Mouse (Mus musculus) lung, postnatal 36 days (tissue): ENCODE measurements around the gene Uhrf1.
A peak's percentile ranks its signal among the peaks of the same experiment; 100 is the strongest.

ENCODE experiments used
- DNase-seq: peaks from one replicate; pipeline ENCODE4 v3.0.0; 2022; ENCODE audit warnings: mixed read lengths

Gene Uhrf1

DNA sequence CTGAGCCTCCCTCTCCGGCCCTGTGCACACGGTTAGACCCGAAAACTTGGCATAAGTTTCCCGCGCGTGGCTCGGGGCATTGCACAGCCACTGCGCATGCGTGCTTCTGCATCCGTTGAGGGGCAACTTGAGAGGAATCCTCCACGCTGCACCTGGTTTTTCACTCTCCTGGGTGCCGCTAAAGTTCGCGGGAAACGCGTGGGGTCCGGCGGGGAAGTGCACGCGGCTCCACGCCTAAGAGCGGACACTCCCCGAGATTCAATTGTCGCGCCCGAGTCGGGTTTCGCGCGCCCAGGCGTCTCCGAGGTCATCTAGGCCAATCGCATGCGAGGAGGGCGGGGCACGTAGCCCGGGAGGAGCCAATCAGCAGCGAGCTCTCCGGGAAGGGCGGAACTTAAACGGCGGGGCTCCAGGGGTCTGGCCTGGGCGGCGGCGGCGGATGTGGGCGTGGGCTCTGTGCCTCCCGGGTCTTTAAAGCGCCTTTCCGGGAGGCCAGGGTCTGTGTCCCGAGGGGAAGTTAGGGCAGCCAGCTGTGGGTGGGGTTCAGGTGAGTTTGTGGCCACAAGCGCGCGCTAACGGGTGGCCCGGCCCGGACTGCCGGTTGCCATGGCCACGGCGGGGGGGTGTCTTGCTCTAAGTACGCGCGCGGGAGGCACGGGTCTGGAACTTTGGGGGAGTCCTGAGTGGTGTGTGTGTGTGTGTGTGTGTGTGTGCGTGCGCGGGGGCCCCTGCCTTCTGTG, 896 bp downstream of the Uhrf1 start:
- DNase-seq, result peak; percentile 97

DNA sequence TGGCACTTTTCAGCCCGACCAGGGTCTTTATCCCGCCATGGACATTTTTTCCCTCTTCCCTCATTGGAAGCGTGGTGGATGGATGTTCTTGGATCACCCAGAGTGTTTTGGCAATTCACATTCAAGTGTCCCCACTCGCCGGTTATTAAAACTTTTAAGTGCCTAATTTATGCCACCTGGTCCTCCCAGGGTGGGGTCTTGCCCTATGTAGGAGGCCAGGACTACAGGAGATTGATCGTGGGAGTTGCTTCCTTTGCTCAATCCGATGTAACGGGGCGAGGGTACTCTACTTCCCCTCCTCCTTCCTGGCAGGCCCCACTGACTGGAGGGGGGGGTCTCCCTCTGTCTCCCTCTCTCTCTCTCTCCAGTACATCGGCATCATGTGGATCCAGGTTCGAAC, 1.6 kb downstream of the Uhrf1 start:
- no peak for DNase-seq

DNA sequence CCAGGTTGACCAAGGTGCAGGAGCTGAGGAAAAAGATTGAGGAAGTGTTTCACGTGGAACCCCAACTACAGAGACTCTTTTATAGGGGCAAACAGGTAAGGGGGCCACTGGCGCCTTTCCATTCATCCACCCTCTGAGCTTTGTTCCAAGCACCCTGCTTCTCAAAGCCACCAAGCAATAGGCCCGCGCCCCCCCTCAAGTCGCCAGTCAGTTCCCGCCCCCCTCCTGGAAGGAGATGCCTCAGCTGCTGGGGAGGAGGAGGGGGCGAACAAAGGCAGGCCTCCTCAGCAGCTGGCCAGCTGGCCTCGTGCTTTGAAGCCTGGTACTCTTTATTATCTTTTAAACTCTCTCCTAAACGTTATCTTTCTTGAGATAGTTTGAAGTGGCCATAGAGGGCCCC, 2.0 kb downstream of the Uhrf1 start:
- no peak for DNase-seq

DNA sequence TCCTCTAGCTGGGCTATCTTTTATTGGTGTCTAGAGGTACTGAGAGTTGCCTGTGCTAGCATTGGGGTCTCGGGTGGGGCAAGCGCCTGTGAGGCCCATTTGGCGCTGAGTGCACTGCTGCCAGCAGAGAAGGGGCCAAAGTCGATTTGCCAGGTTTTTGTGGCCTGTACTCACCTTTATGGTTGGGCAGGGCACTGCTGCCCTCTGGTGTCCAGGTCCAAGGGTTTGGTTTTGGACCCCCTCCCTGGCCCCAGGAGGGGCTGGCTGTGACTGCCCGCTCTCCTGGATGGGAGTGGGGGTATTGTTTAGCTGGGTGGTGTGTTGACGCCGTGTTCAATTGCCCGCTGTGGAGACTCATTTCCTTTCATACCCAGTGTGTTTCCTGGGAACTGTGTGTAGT, 2.7 kb downstream of the Uhrf1 start:
- DNase-seq, result peak; percentile 28

DNA sequence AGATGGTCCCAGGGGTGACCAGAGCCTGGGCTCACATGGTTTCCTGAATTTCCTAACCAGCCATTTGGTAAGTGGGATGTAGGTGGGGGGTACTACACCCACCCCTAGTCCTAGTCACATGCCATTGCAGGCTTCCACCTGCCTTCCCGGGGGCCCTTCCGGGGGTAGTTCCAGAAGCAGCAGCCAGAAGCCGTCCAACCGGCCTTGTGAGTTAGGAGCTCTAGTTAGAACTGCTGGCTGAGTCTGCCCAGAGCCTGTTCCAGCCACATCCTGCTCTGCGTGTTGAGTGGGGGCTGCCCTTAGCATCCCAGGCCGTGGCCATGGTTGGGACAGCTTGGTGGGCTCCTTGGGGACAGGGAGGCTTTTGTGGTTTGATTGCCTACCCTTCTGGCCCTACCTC, 5.0 kb downstream of the Uhrf1 start:
- DNase-seq, result peak; percentile 54

DNA sequence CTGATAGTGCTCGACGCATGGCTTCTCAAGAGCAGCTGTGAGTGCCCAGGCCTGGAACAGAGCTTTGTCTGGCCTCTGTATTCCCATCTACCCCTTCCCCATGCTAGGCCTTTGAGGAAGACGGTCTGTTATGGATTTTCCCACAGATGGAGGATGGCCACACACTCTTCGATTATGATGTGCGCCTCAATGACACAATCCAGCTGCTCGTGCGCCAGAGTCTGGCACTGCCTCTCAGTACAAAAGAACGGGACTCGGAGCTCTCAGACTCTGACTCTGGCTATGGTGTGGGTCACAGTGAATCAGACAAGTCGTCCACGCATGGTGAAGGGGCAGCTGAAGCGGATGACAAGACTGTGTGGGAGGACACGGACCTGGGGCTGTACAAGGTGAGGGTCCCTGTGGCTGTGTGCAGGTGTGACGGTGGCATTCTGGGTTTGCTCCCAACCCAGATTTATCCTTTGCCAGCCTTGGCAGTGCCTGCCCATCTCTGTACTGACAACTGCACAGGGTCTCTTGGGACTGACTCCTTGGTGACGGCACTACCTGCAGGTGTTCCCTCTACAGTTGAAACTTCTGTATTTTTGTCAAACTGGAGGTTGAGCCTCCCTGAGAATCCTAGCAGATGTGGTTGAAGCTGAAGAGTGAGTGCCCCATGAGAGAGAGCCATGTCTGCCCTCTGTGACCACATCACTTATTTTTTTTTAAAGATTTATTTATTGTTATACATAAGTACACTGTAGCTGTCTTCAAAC, 6.2 kb downstream of the Uhrf1 start:
- DNase-seq, result peak; percentile 38

DNA sequence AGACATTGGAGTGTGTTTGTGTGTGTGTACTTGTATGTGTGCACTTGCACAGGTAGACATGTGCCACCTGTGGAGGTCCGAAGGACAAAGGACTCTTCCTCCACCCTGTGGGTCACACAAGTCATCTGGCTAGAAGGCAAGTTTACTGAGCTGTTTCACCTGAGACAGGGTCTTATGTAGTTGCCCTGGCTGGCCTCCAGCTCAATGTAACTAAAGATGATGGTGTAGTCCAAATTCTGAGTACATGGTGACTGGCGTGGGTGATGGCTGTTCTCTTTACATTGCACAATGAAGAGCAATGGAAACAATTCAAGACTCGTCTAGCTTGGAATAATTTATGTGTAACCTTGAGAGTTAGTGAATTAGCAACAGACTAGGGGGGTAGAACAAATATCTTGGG, 21.3 kb downstream of the Uhrf1 start:
- no peak for DNase-seq

DNA sequence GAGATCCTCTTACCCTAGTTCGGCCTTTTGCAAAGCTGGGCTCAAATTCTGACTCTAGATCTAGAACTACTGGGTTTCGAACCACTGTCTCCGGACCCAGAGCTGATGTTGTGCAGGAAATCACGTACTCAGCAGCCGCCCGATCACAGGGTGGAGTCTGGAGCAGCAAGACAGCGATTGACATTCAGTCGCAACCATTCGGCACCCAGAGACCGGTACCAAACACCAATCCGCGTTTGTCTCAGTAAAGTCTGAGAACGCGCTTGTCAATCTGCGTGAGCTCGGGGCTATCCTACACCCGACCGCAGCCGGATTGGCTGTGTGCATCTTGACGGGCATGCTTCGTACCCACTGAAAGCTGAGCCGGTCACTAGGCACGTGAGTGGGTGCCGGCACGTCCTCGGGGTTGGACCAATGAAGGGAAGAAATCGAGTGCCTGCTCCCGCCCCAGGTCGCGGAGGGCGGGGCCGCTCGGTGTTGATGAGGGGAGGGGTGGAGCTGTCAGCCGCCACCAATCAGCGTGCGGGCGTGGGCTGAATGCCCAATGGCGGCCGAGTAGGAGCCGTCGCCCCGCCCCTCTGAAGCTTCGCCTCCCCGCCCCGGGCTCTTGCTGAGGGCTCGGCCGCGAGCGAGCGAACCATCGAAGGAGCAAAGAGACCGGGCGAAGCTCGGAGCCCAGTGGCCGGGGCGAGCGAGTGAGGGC, 22.5 kb downstream of the Uhrf1 start, which contains the start of gene Kdm4b:
TSS of gene Kdm4b (plus strand) at position 613 of the 703 bp plus-strand sequence.
- peak; percentile 99 for DNase-seq

DNA sequence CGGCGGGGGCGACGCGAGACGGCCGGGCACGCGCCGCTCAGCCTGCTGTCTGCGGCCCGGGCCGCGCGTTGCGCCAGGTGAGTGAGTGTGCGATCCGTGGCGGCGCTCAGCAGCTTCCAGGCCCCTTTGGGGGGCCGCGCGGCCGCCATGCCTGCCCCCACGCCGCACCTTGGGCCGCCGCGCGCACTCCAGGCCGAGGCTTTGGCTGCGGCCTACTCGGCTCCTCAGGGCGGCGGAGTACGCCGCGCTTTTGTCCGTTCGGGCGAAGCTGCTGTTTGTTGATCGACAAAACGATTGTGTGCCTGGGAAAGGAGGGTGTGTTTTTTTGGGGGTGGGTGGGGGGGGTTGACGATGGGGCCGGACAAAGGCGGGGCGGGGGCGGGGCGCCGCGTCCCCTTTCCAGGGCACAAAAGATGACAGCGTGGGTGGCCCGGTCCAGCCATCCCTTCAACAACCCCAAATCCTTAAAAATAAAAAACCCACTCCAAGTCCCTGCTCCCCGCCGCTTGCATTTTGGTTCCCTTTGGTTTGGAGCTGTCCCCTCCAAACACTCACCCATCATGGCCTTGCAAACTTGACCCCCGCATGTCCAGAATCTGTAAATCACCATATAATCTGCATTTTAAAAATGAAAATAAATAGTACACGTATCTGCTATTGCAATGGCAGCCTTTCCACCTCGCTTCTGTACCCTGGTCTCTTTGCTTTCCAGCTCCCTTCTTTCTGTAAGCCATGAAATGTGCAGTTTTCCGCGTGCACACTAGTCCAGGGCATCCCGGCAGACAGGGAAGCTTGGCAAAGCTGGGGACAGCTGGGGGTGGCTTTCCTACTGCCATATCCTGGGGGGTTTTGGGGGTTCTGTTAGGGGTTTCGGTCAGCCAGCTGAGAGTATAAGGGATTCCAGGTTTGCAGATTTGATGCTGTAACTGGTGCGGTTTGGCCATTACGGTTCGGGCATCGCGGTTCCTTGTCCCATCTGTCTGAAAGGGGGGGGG, 23.3 kb downstream of the Uhrf1 start:
- peak; percentile 25 for DNase-seq

DNA sequence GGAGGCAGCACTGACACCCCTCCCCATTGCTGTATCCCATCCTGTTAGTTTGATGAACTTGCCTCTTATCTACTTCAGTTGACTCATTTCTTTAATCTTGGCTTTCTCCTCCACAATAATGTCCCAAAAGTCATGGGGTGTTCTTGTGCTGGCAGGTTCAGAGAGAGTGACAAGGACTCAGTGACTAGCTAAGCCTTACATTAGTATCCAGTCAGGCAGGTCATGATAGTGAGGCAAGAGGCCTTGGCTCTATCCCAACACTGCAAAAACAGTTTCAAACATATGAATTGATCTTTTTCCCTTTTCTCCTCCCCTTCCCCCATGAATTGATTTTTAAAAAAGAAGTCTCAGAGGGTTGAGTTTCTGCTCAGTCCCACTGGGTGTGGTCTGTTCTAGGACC, 26.1 kb downstream of the Uhrf1 start:
- DNase-seq, result no peak

DNA sequence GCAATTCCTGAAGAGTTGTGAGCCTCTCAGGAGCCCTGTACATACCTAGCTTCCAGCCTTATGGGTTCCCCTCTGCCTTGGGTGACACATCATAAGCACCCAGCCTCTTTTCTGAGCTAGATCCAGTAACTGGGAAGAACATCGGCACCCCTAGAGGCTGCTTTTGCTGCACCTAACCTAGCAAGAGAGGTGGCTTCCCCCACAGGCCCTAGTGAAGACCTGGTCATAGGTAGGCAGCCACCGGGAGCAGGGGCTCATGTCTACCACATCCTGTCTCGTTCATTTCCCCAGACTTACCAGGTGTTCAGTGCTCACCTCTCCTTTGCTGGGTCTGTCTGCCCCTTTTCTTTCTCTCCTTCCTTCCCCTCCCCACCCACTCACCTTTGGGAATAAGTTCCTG, 27.2 kb downstream of the Uhrf1 start:
- DNase-seq, result no peak

DNA sequence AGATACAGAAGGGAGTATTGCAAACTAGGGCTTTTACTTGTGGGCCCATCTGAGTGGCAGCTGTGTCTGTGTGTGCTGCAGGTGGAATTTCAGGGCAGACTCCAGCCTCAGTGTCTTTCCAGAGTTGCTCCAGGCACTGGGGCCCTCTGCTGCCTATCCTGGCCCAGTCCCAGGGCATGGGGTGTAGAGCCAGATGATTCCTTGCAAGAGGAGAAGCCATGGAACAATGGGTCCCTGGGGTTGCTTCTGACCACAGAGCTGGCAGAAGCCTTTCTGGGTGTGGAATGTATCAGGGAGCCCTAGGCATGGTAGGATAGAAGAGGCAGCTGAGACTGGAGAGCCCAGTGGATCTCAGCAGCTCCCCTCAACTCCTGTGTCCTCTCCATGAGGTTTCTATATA, 28.1 kb downstream of the Uhrf1 start:
- no peak for DNase-seq

DNA sequence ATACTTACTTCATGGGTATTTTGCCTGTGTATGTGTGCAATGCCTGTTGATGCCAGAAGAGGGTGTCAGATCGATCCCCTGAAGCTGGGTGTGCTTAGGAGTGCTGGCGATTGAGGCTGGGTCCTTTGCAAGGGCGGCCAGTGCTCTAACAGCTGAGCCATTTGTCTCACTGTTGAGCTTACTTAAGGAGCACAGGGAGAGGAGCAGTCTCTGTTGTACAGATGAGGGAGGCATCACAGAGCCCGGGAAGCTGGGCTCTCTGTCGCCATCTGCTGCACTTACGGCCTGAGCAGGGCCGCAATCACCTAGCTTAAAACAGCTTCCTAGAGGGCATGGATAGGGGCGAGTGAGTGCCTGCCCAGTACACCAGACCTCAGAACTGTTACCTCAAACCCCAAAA, 29.9 kb downstream of the Uhrf1 start:
- DNase-seq, result no peak

DNA sequence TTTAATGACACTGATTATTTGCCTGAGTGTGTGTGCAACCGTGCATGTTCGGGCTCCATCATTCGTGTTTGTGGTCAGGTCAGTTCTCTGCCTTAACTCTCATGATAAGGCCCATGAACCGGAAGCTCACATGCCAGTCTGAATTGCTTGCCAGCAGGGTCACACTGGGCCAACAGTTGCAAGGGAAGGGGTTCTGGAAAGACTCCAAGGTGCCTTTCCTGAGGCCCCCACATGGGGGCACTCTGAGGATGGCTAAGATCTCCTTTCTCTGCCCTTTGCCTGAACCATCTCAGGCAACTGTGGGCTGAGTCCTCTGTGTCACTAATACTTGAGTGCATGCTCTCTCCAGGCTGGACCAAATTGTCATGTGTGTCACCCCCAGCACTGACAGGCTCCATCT, 34.1 kb downstream of the Uhrf1 start:
- DNase-seq, result peak; percentile 78

DNA sequence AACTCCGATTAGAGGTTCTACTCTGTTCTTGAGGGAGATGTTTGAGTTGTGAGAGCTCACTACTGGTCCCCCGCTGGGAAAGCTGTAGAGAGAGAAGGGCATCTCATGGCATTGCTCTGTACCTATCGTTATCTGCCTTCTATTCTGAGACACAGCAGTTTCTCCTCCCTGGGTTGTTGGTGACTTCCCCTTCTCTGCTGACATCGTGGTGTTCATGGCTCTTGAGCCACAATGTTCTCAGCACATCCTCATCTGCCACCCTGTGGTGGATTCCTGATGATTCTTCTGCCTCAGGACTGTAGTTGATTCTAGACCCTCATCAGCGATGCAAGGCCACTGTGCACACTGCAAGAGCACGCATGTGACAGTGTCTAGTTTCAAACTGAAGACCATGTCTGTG, 34.7 kb downstream of the Uhrf1 start:
- DNase-seq, result no peak

DNA sequence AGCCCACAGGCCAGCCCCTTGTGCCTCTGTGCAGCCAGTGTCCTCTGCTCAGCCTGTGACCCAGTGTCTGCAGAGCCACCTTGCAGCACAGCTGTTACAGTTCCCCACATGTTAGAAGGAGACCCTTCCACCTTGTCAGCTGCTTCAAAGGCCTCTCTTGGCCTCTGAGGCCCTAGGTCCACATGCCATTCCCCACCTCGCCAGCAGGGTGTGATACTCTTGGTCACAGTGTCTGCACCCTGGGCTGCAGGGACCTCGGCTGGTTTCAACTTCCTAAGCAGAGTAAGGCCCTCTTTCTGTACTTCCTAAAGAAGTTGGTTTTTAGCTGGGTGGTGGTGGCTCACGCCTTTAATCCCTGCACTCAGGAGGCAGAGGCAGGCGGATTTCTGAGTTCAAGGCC, 35.8 kb downstream of the Uhrf1 start:
- peak; percentile 70 for DNase-seq

DNA sequence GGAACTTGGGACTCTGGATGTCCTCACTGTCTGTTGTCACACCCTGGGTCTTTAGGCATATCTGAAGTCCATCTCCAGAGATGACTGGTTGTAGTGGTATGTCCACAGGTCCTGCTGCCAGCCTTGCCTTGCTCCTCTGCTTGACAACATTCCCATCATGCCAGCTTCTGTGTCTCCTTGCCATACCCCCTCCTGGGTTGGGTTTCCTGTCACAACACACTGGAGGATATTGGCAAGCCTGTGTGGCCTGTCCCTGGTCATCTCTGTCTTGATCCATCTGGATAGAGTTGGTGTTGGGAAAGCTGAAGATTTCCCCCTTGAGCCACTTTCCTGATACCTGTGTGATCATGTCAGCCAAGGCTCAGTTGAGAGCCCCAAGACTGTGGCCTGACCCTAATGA, 37.6 kb downstream of the Uhrf1 start:
- DNase-seq, result peak; percentile 45

DNA sequence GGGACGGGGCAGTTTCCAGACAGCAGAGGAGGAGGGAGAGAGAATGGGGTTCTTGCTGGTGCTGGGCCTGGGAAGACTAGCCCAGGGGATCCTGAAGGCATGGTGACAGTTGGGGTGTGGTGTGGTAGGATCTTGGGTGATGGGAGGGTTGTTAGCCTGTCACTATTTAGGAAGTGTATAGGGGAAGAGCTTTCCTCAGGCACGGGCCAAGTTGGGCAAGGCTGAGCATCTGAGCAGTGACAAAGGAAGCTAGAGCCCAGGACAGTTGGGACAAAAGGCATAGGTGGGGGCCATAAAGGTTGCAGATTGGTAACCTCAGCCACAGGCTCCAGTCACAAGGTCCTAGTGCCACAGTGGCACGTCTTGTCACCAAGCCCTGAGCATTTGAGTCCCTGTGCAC, 40.3 kb downstream of the Uhrf1 start:
- no peak for DNase-seq

DNA sequence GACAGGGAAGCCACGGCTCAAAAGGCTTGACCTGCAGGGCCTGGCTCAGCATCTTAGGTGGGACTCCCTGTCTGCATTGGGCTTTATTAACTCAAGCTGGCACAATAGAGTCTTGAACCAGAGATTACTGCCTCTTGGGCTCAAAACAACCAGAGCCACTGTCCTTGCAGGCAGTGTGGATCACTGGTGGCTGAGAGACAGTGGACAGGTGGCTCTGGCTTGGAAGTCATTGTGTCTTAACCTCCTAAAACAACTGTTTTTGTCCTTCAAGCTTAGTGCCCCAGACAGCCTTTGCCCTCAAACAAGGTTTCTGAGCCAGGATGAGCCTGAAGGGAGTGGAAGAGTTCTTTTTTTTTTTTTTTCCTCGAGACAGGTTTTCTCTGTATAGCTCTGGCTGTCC, 42.2 kb downstream of the Uhrf1 start:
- no peak for DNase-seq

DNA sequence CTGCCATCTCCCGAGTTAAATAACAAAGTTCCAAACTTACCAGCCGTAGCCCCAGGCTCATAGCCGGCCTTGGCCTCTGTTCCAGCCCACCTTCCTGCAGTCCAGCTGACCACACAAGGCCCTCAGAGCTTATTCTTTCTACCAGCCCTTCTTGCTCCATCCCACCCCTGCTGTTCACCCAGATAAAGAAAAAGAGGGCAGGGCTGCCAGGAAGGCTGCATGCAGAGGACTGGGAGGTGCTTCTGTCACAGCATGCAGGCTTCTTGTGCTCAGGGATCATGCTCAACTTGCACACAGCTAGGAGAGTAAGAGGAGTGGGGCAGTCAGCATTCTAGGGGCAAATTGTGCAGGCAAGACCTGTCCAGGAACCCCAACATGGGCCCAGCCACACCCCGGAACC, 45.0 kb downstream of the Uhrf1 start:
- no peak for DNase-seq

DNA sequence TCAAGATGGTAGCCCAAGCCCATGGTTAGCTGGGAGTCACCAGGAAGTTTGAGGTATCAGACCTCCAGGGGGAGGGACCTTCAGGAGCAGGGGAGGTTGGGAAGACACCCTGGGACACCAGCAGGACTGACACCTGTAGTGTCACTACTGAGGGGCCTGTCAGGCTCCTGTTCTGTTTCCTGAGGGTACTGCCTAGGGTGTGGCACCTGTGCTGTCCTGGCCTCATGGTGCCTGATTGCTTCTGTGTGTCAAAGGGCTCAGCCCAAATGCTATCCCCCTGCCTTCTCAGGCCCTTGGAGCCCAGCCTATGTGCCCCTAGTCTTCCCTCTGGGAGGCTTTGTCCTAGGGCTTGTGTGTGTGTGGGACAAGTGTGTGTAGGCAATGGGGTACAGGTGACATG, 45.5 kb downstream of the Uhrf1 start:
- no peak for DNase-seq

DNA sequence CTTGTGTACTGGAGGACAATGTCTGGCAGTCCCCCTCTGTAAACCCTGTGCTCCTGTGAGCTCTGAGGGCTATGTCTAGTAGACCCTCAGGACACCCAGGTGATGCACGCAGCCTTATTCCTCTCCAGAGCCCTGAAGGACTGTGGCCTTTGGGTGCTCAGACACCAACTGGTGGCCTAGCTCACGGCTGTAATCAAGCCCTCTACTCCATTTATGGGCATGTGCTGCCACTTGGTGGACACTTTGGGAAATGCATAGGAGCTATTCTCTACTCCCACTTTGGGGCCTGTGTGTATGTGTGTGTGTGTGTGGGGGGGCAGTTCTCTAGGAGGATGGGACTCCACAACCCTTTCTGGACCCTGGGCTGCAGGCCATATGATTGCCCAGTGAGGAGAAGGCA, 47.6 kb downstream of the Uhrf1 start:
- peak; percentile 91 for DNase-seq
